Mouse (Mus musculus): ENCODE results near the gene Dcxr. TPM values are rescaled to one million over a fixed set of nuclear protein-coding genes. Genes with fewer than 3 reads are reported as not detected.
"Not testable (repeated sequence)": the region's sequence is repeated elsewhere in the genome, so short reads cannot be mapped to it uniquely, and the experiment has no call there.

Dcxr gene
- polyA plus RNA-seq, 2 experiments: 18.5 to 21.8 TPM

DNA sequence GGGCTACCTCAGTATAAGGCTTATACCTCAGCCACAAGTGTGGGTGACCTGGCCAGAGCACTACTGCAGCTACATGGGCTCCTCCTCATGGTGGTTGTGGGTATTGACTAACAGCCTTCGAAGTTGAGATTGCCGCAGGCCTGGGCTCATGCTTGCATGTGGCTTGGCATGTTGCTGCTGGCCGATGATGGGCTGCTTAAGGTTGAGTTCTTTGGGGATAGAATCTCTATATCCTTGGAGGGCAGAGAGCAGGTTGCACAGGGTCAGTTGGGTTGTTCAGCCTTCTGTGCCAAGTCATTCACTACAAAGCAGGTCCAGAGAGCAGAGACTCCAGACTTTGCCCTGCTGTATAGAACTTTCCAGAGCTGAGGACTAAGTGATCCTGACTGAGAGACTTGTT, 47.2 kb downstream of the Dcxr start:
- peaks cover 60% of the 10 kb centered on the region for H3K36me3 ChIP-seq (ENCODE audit: control insufficient read depth, insufficient read depth, low read length)
- H3K27ac ChIP-seq (replicated peaks; ENCODE audit: low read depth, low read length): no peak overlapping the region
- H3K4me3 ChIP-seq (replicated peaks; ENCODE audit: low read length): no peak overlapping the region
- no peak overlapping the region for H3K4me2 ChIP-seq (replicated peaks; ENCODE audit: low read depth, low read length, severe bottlenecking)
- H3K9me3 ChIP-seq (ENCODE audit: control insufficient read depth, low read length): no peaks in the 10 kb centered on the region
- no peak overlapping the region for H3K9ac ChIP-seq (ENCODE audit: low read depth, low read length, severe bottlenecking)
- DNase-seq (ENCODE audit: low spot score): no peak
- H3K27me3 ChIP-seq (ENCODE audit: control insufficient read depth, insufficient read depth, low read length): no peaks in the 10 kb centered on the region
- H3K4me1 ChIP-seq (ENCODE audit: control insufficient read depth, insufficient read depth, low read length): no peaks in the 10 kb centered on the region
- ATAC-seq (ENCODE audit: low FRiP score, low read depth): no peak
- TF ChIP-seq POLR2A (IDR thresholded peaks at IDR 0.05; ENCODE audit: borderline replicate concordance, extremely low read depth, insufficient read depth, insufficient read length): no peak
- WGBS: 84% methylated on average over 3 of the region's 3 CpGs

DNA sequence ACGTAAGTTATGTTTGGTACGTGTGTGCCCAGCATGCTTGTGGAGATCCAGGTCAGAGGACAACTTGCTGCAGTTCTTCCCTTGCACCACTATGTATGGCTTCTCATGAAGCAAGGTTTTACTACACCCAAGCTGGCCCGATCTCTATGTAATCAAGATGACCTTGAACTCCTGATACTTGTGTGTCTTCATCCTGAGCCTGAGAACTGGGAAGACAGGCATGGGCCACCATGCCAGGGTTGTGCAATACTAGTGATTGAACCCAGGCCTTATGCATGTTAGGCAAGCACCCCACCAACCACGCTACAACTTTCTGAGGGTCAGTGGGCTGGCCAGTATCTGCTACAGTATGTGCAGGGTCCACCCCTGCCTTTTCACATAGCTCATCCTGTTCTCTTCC, 50.1 kb downstream of the Dcxr start:
- no peak overlapping the region for H3K9ac ChIP-seq (ENCODE audit: low read depth, low read length, severe bottlenecking)
- DNase-seq (ENCODE audit: low spot score): no peak
- H3K4me3 ChIP-seq (replicated peaks; ENCODE audit: low read length): no peak overlapping the region
- H3K36me3 ChIP-seq (ENCODE audit: control insufficient read depth, insufficient read depth, low read length): peaks cover 40% of the 10 kb centered on the region
- no peak overlapping the region for H3K4me2 ChIP-seq (replicated peaks; ENCODE audit: low read depth, low read length, severe bottlenecking)
- no peak for TF ChIP-seq POLR2A (IDR thresholded peaks at IDR 0.05; ENCODE audit: borderline replicate concordance, extremely low read depth, insufficient read depth, insufficient read length)
- no peaks in the 10 kb centered on the region for H3K9me3 ChIP-seq (ENCODE audit: control insufficient read depth, low read length)
- H3K4me1 ChIP-seq (ENCODE audit: control insufficient read depth, insufficient read depth, low read length): peaks cover 9% of the 10 kb centered on the region
- H3K27me3 ChIP-seq (ENCODE audit: control insufficient read depth, insufficient read depth, low read length): no peaks in the 10 kb centered on the region
- WGBS: 92% methylated on average over 4 of the region's 4 CpGs
- H3K27ac ChIP-seq (replicated peaks; ENCODE audit: low read depth, low read length): no peak overlapping the region
- no peak for ATAC-seq (ENCODE audit: low FRiP score, low read depth)

- H3K4me3 ChIP-seq (replicated peaks; ENCODE audit: low read length); ATAC-seq (ENCODE audit: low FRiP score, low read depth); H3K9ac ChIP-seq (ENCODE audit: low read depth, low read length, severe bottlenecking); H3K9me3 ChIP-seq (ENCODE audit: control insufficient read depth, low read length); H3K4me1 ChIP-seq (ENCODE audit: control insufficient read depth, insufficient read depth, low read length); H3K27ac ChIP-seq (replicated peaks; ENCODE audit: low read depth, low read length); H3K4me2 ChIP-seq (replicated peaks; ENCODE audit: low read depth, low read length, severe bottlenecking); DNase-seq (ENCODE audit: low spot score); H3K27me3 ChIP-seq (ENCODE audit: control insufficient read depth, insufficient read depth, low read length): not testable (repeated sequence)
- H3K36me3 ChIP-seq (ENCODE audit: control insufficient read depth, insufficient read depth, low read length): peaks cover 34% of the 10 kb centered on the region
- 90% methylated on average over 5 of the region's 5 CpGs for WGBS
Observed at GRCm38 (mm10) chr11:120675875-120676274, 51.2 kb downstream of the Dcxr start.

Other genes starting within 250 kb of the Dcxr start
- 87.0 and 101 TPM in 2 replicates for gene Mrpl12, start 242.7 kb downstream of the Dcxr start, polyA plus RNA-seq (2012; rRNA removed)
- 127 and 142 TPM in 2 replicates for gene Mrpl12, start 242.7 kb downstream of the Dcxr start, polyA plus RNA-seq (2014; fragmentation: Nextera tagmentation; extraction: Ambion mirVana)
- 54.4 and 75.1 TPM in 2 replicates for gene Slc25a10, start 235.4 kb downstream of the Dcxr start, polyA plus RNA-seq (2012; rRNA removed)
- 44.1 and 44.4 TPM in 2 replicates for gene Slc25a10, start 235.4 kb downstream of the Dcxr start, polyA plus RNA-seq (2014; fragmentation: Nextera tagmentation; extraction: Ambion mirVana)
- 11.2 and 15.0 TPM in 2 replicates for gene Gcgr, start 196.6 kb downstream of the Dcxr start, polyA plus RNA-seq (2012; rRNA removed)
- 4.9 and 6.3 TPM in 2 replicates for gene Gcgr, start 196.6 kb downstream of the Dcxr start, polyA plus RNA-seq (2014; fragmentation: Nextera tagmentation; extraction: Ambion mirVana)
- 203 and 265 TPM in 2 replicates for gene Mcrip1, start 177.6 kb downstream of the Dcxr start, polyA plus RNA-seq (2012; rRNA removed)
- 271 and 274 TPM in 2 replicates for gene Mcrip1, start 177.6 kb downstream of the Dcxr start, polyA plus RNA-seq (2014; fragmentation: Nextera tagmentation; extraction: Ambion mirVana)
- 2.7 and 3.7 TPM in 2 replicates for gene Ppp1r27, start 176.1 kb downstream of the Dcxr start, polyA plus RNA-seq (2012; rRNA removed)
- gene Ppp1r27, start 176.1 kb downstream of the Dcxr start, polyA plus RNA-seq (2014; fragmentation: Nextera tagmentation; extraction: Ambion mirVana): 3.3 and 3.5 TPM in 2 replicates
- 569 and 645 TPM in 2 replicates for gene P4hb, start 154.0 kb downstream of the Dcxr start, polyA plus RNA-seq (2012; rRNA removed)
- 968 and 988 TPM in 2 replicates for gene P4hb, start 154.0 kb downstream of the Dcxr start, polyA plus RNA-seq (2014; fragmentation: Nextera tagmentation; extraction: Ambion mirVana)
- 610 and 750 TPM in 2 replicates for gene Arhgdia, start 145.7 kb downstream of the Dcxr start, polyA plus RNA-seq (2012; rRNA removed)
- gene Arhgdia, start 145.7 kb downstream of the Dcxr start, polyA plus RNA-seq (2014; fragmentation: Nextera tagmentation; extraction: Ambion mirVana): 566 and 572 TPM in 2 replicates
- gene Alyref, start 128.9 kb downstream of the Dcxr start, polyA plus RNA-seq (2012; rRNA removed): 96.8 and 143 TPM in 2 replicates
- 478 TPM in 2 replicates for gene Alyref, start 128.9 kb downstream of the Dcxr start, polyA plus RNA-seq (2014; fragmentation: Nextera tagmentation; extraction: Ambion mirVana)
- gene Anapc11, start 128.9 kb downstream of the Dcxr start, polyA plus RNA-seq (2012; rRNA removed): 190 and 205 TPM in 2 replicates
- 248 and 254 TPM in 2 replicates for gene Anapc11, start 128.9 kb downstream of the Dcxr start, polyA plus RNA-seq (2014; fragmentation: Nextera tagmentation; extraction: Ambion mirVana)
- 2.1 and 3.3 TPM in 2 replicates for gene Npb, start 118.8 kb downstream of the Dcxr start, polyA plus RNA-seq (2012; rRNA removed)
- gene Npb, start 118.8 kb downstream of the Dcxr start, polyA plus RNA-seq (2014; fragmentation: Nextera tagmentation; extraction: Ambion mirVana): 2.1 and 2.7 TPM in 2 replicates
- gene Pcyt2, start 109.3 kb downstream of the Dcxr start, polyA plus RNA-seq (2012; rRNA removed): 247 and 305 TPM in 2 replicates
- 101 and 119 TPM in 2 replicates for gene Pcyt2, start 109.3 kb downstream of the Dcxr start, polyA plus RNA-seq (2014; fragmentation: Nextera tagmentation; extraction: Ambion mirVana)
- 43.7 and 47.0 TPM in 2 replicates for gene Sirt7, start 102.0 kb downstream of the Dcxr start, polyA plus RNA-seq (2012; rRNA removed)
- gene Sirt7, start 102.0 kb downstream of the Dcxr start, polyA plus RNA-seq (2014; fragmentation: Nextera tagmentation; extraction: Ambion mirVana): 27.5 and 28.9 TPM in 2 replicates
- gene Mafg, start 93.7 kb downstream of the Dcxr start, polyA plus RNA-seq (2012; rRNA removed): 56.9 and 67.7 TPM in 2 replicates
- gene Mafg, start 93.7 kb downstream of the Dcxr start, polyA plus RNA-seq (2014; fragmentation: Nextera tagmentation; extraction: Ambion mirVana): 26.1 and 30.5 TPM in 2 replicates
- 66.4 and 78.8 TPM in 2 replicates for gene Pycr1, start 83.5 kb downstream of the Dcxr start, polyA plus RNA-seq (2012; rRNA removed)
- 50.3 and 56.9 TPM in 2 replicates for gene Pycr1, start 83.5 kb downstream of the Dcxr start, polyA plus RNA-seq (2014; fragmentation: Nextera tagmentation; extraction: Ambion mirVana)
- 0.22 and 0.60 TPM in 2 replicates for gene Myadml2, start 79.1 kb downstream of the Dcxr start, polyA plus RNA-seq (2012; rRNA removed)
- gene Myadml2, start 79.1 kb downstream of the Dcxr start, polyA plus RNA-seq (2014; fragmentation: Nextera tagmentation; extraction: Ambion mirVana): 0.68 and 1.6 TPM in 2 replicates
- gene Notum, start 66.1 kb downstream of the Dcxr start, polyA plus RNA-seq (2012; rRNA removed): 12.8 and 17.7 TPM in 2 replicates
- gene Notum, start 66.1 kb downstream of the Dcxr start, polyA plus RNA-seq (2014; fragmentation: Nextera tagmentation; extraction: Ambion mirVana): 4.6 and 4.7 TPM in 2 replicates
- 73.9 and 88.6 TPM in 2 replicates for gene Aspscr1, start 54.3 kb downstream of the Dcxr start, polyA plus RNA-seq (2012; rRNA removed)
- gene Aspscr1, start 54.3 kb downstream of the Dcxr start, polyA plus RNA-seq (2014; fragmentation: Nextera tagmentation; extraction: Ambion mirVana): 96.1 and 101 TPM in 2 replicates
- 101 and 107 TPM in 2 replicates for gene Cenpx, start 13.5 kb downstream of the Dcxr start, polyA plus RNA-seq (2012; rRNA removed)
- gene Cenpx, start 13.5 kb downstream of the Dcxr start, polyA plus RNA-seq (2014; fragmentation: Nextera tagmentation; extraction: Ambion mirVana): 159 and 161 TPM in 2 replicates
- 91.3 and 98.3 TPM in 2 replicates for gene Lrrc45, start 13.4 kb downstream of the Dcxr start, polyA plus RNA-seq (2012; rRNA removed)
- 48.1 and 51.7 TPM in 2 replicates for gene Lrrc45, start 13.4 kb downstream of the Dcxr start, polyA plus RNA-seq (2014; fragmentation: Nextera tagmentation; extraction: Ambion mirVana)
- 90.1 and 95.1 TPM in 2 replicates for gene Rac3, start 5.8 kb downstream of the Dcxr start, polyA plus RNA-seq (2012; rRNA removed)
- gene Rac3, start 5.8 kb downstream of the Dcxr start, polyA plus RNA-seq (2014; fragmentation: Nextera tagmentation; extraction: Ambion mirVana): 14.1 and 18.3 TPM in 2 replicates
- 11.9 and 19.6 TPM in 2 replicates for gene Cbr2, start 4.8 kb upstream of the Dcxr start, polyA plus RNA-seq (2012; rRNA removed)
- 7.3 and 10.8 TPM in 2 replicates for gene Cbr2, start 4.8 kb upstream of the Dcxr start, polyA plus RNA-seq (2014; fragmentation: Nextera tagmentation; extraction: Ambion mirVana)
- gene Hmga1b, start 35.5 kb upstream of the Dcxr start, polyA plus RNA-seq (2012; rRNA removed): 1.8 and 1.9 TPM in 2 replicates
- gene Hmga1b, start 35.5 kb upstream of the Dcxr start, polyA plus RNA-seq (2014; fragmentation: Nextera tagmentation; extraction: Ambion mirVana): 4.2 and 4.5 TPM in 2 replicates
- gene Rfng, start 56.9 kb upstream of the Dcxr start, polyA plus RNA-seq (2012; rRNA removed): 61.0 and 79.7 TPM in 2 replicates
- gene Rfng, start 56.9 kb upstream of the Dcxr start, polyA plus RNA-seq (2014; fragmentation: Nextera tagmentation; extraction: Ambion mirVana): 36.8 and 39.0 TPM in 2 replicates
- 236 and 273 TPM in 2 replicates for gene Gps1, start 57.0 kb upstream of the Dcxr start, polyA plus RNA-seq (2012; rRNA removed)
- gene Gps1, start 57.0 kb upstream of the Dcxr start, polyA plus RNA-seq (2014; fragmentation: Nextera tagmentation; extraction: Ambion mirVana): 248 and 249 TPM in 2 replicates
- 55.3 and 55.8 TPM in 2 replicates for gene Dus1l, start 69.1 kb upstream of the Dcxr start, polyA plus RNA-seq (2012; rRNA removed)
- 60.2 and 63.4 TPM in 2 replicates for gene Dus1l, start 69.1 kb upstream of the Dcxr start, polyA plus RNA-seq (2014; fragmentation: Nextera tagmentation; extraction: Ambion mirVana)
- gene Fasn, start 97.3 kb upstream of the Dcxr start, polyA plus RNA-seq (2012; rRNA removed): 187 and 282 TPM in 2 replicates
- gene Fasn, start 97.3 kb upstream of the Dcxr start, polyA plus RNA-seq (2014; fragmentation: Nextera tagmentation; extraction: Ambion mirVana): 81.9 and 86.7 TPM in 2 replicates
- 5.4 and 7.1 TPM in 2 replicates for gene Ccdc57, start 205.6 kb upstream of the Dcxr start, polyA plus RNA-seq (2012; rRNA removed)
- 3.8 and 5.1 TPM in 2 replicates for gene Ccdc57, start 205.6 kb upstream of the Dcxr start, polyA plus RNA-seq (2014; fragmentation: Nextera tagmentation; extraction: Ambion mirVana)
- gene Slc16a3, start 221.2 kb upstream of the Dcxr start, polyA plus RNA-seq (2012; rRNA removed): 69.5 and 111 TPM in 2 replicates
- 36.3 and 36.4 TPM in 2 replicates for gene Slc16a3, start 221.2 kb upstream of the Dcxr start, polyA plus RNA-seq (2014; fragmentation: Nextera tagmentation; extraction: Ambion mirVana)

All from limb, embryonic 14.5 days (tissue).